ENCODE assay signal across 13 mouse cellular contexts in the genomic region with DNA sequence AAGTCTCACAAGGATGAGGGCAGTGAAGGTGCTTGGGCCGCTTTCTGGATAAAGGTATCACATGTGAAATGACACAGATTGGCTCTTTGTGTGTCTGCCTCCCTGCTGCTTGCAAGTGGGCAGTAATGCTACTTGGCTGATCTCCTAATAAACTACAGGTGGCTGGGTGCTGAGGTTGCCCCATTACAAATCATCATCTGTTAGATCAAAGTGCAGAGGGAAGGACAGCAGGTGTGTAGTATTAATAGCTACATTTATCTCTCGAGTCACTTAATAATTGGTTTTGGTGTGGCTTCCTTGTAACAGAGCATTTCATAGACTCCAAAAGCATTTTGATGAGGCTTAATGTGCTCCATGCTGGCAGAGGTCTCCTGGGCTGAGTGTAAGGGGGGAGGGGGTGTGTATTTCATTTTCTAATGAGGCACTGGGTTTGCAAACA.
DNase-seq lines count a peak whose midpoint lies in the region; ATAC-seq and TF ChIP-seq lines count a peak whose summit lies in the region.
"Had no signal": no experiment of that assay in that cellular context is flagged by ENCODE, and none has a peak within 500 bp of the region (broad histone marks: within the 10 kb centered on the region; RNA-seq: fewer than 3 reads in every experiment).

No protein-coding gene starts in this region.

- H3K9me3 ChIP-seq in embryonic facial prominence, embryonic 11.5 days (replicated peaks; ENCODE audit: control insufficient read depth, low read length): no peaks in the 10 kb centered on the region
- H3K9me3 ChIP-seq in embryonic facial prominence, embryonic 10.5 days: no peaks in the 10 kb centered on the region
- H3K9me3 ChIP-seq in midbrain, embryonic 13.5 days: no peaks in the 10 kb centered on the region
- H3K9me3 ChIP-seq in stomach, postnatal 0 days (ENCODE audit: control insufficient read depth, low read length): no peaks in the 10 kb centered on the region
- H3K9me3 ChIP-seq: limb, embryonic 12.5 days had no signal

- no peak overlapping the region for H3K27ac ChIP-seq in embryonic facial prominence, embryonic 11.5 days (replicated peaks; ENCODE audit: low read depth, low read length)
- H3K27ac ChIP-seq in embryonic facial prominence, embryonic 10.5 days (replicated peaks): no peak overlapping the region
- no peak overlapping the region; the same call in 1 of the 2 replicates for H3K27ac ChIP-seq in midbrain, embryonic 13.5 days
- H3K27ac ChIP-seq in layer of hippocampus, adult 2 months: no peak overlapping the region
- no peak overlapping the region for H3K27ac ChIP-seq in stomach, postnatal 0 days (replicated peaks)
- H3K27ac ChIP-seq: limb, embryonic 12.5 days had no signal

- no peaks in the 10 kb centered on the region for H3K27me3 ChIP-seq in embryonic facial prominence, embryonic 11.5 days (ENCODE audit: control insufficient read depth, insufficient read depth, low read length)
- H3K27me3 ChIP-seq in embryonic facial prominence, embryonic 10.5 days (replicated peaks; ENCODE audit: low read depth, poor library complexity, severe bottlenecking): no peaks in the 10 kb centered on the region
- no peaks in the 10 kb centered on the region for H3K27me3 ChIP-seq in midbrain, embryonic 13.5 days
- no peaks in the 10 kb centered on the region for H3K27me3 ChIP-seq in stomach, postnatal 0 days (ENCODE audit: control insufficient read depth, insufficient read depth, low read length)

- H3K4me1 ChIP-seq in embryonic facial prominence, embryonic 11.5 days (ENCODE audit: control insufficient read depth, insufficient read depth, low read length): no peaks in the 10 kb centered on the region
- H3K4me1 ChIP-seq in embryonic facial prominence, embryonic 10.5 days: 0 out of 2 replicates have a peak, but pooled peaks cover 4% of the 10 kb centered on the region
- peaks cover 7% of the 10 kb centered on the region for H3K4me1 ChIP-seq in midbrain, embryonic 13.5 days (replicated peaks)
- no peaks in the 10 kb centered on the region for H3K4me1 ChIP-seq in stomach, postnatal 0 days (replicated peaks; ENCODE audit: control insufficient read depth, insufficient read depth)

- DNase-seq in embryonic facial prominence, embryonic 11.5 days (ENCODE audit: low spot score): peak; percentile 9
- DNase-seq in embryonic facial prominence, embryonic 10.5 days (ENCODE audit: low spot score): no peak
- DNase-seq in cerebellum, postnatal 10 days: peak; percentile 48 to 50
- DNase-seq in forelimb bud, embryonic 11.5 days (ENCODE audit: low read depth, low spot score): peak; percentile 50
- no peak for DNase-seq in layer of hippocampus, adult 2 months (ENCODE audit: low spot score in 2 of 2)
- DNase-seq in stomach, postnatal 0 days (ENCODE audit: low spot score): no peak
- DNase-seq: gastrocnemius, postnatal 25 days; heart, postnatal 36 days; lung, embryonic 14.5 days had no signal

- ATAC-seq in embryonic facial prominence, embryonic 11.5 days (replicated peaks; ENCODE audit: insufficient number of reproducible peaks, low FRiP score, low TSS enrichment, low read depth): 0 out of 2 replicates have a peak, but pooled peaks have one; percentile 39
- ATAC-seq in midbrain, embryonic 13.5 days: peak; percentile 92
- no peak for ATAC-seq in activated CD4-positive, CD25-positive, alpha-beta regulatory T cell, adult 4 months
- no peak for ATAC-seq in stomach, postnatal 0 days (ENCODE audit: low FRiP score, low TSS enrichment)

- no peak for TF ChIP-seq CTCF in layer of hippocampus, adult 2 months (conservative IDR thresholded peaks at IDR 0.05)
- no peak for TF ChIP-seq CTCF in stomach, postnatal 0 days (IDR thresholded peaks at IDR 0.05; ENCODE audit: low read depth)

- no peak overlapping the region for H3K4me2 ChIP-seq in embryonic facial prominence, embryonic 11.5 days (ENCODE audit: low read depth, low read length)
- no peak overlapping the region for H3K4me2 ChIP-seq in midbrain, embryonic 13.5 days (replicated peaks)
- no peak overlapping the region for H3K4me2 ChIP-seq in stomach, postnatal 0 days (replicated peaks; ENCODE audit: low read depth)
- H3K4me2 ChIP-seq: limb, embryonic 12.5 days; lung, embryonic 14.5 days had no signal

- no peaks in the 10 kb centered on the region for H3K36me3 ChIP-seq in embryonic facial prominence, embryonic 11.5 days (replicated peaks; ENCODE audit: control insufficient read depth, insufficient read depth, low read depth, low read length)
- no peaks in the 10 kb centered on the region for H3K36me3 ChIP-seq in embryonic facial prominence, embryonic 10.5 days (replicated peaks)
- H3K36me3 ChIP-seq in midbrain, embryonic 13.5 days: no peaks in the 10 kb centered on the region
- H3K36me3 ChIP-seq in stomach, postnatal 0 days (ENCODE audit: control insufficient read depth, insufficient read depth, low read length): no peaks in the 10 kb centered on the region
- H3K36me3 ChIP-seq: limb, embryonic 12.5 days had no signal

- 54% methylated on average over 2 of the region's 2 CpGs for WGBS in embryonic facial prominence, embryonic 11.5 days
- WGBS in embryonic facial prominence, embryonic 10.5 days: 60% methylated on average over 2 of the region's 2 CpGs
- WGBS in midbrain, embryonic 13.5 days: 35% methylated on average over 2 of the region's 2 CpGs
- WGBS in stomach, postnatal 0 days: 59% methylated on average over 2 of the region's 2 CpGs

- H3K9ac ChIP-seq in embryonic facial prominence, embryonic 11.5 days (replicated peaks; ENCODE audit: low read length): no peak overlapping the region
- no peak overlapping the region for H3K9ac ChIP-seq in midbrain, embryonic 13.5 days (replicated peaks)
- H3K9ac ChIP-seq in stomach, postnatal 0 days (ENCODE audit: low read length): no peak overlapping the region
- H3K9ac ChIP-seq: limb, embryonic 12.5 days; lung, embryonic 14.5 days had no signal

- no peak overlapping the region for H3K4me3 ChIP-seq in embryonic facial prominence, embryonic 11.5 days (ENCODE audit: low read depth, low read length)
- no peak overlapping the region for H3K4me3 ChIP-seq in embryonic facial prominence, embryonic 10.5 days
- no peak overlapping the region for H3K4me3 ChIP-seq in midbrain, embryonic 13.5 days (replicated peaks)
- no peak overlapping the region for H3K4me3 ChIP-seq in layer of hippocampus, adult 2 months
- H3K4me3 ChIP-seq in stomach, postnatal 0 days (ENCODE audit: low read depth, low read length): no peak overlapping the region
- H3K4me3 ChIP-seq: erythroblast, embryonic 14.5 days; limb, embryonic 12.5 days had no signal

- TF ChIP-seq EP300 in stomach, postnatal 0 days (optimal IDR thresholded peaks at IDR 0.05): no peak

Comparison
In these comparisons a context has a peak if more than half of its experiments do, and no peak if none do; other contexts are left out.
1. DNase-seq: peak in embryonic facial prominence, embryonic 11.5 days (single experiment), cerebellum, postnatal 10 days (2 of 2) and forelimb bud, embryonic 11.5 days (single experiment); none in embryonic facial prominence, embryonic 10.5 days (single experiment), layer of hippocampus, adult 2 months (0 of 2) and stomach, postnatal 0 days (single experiment).
2. ATAC-seq: peak in embryonic facial prominence, embryonic 11.5 days (single experiment) and midbrain, embryonic 13.5 days (single experiment); none in activated CD4-positive, CD25-positive, alpha-beta regulatory T cell, adult 4 months (single experiment) and stomach, postnatal 0 days (single experiment).